Mouse (Mus musculus): ENCODE measurements around the gene Ldlrad1. TPM values are rescaled to one million over a fixed set of nuclear protein-coding genes. Genes with fewer than 3 reads are reported as not detected.

Ldlrad1 gene
- under 1 TPM in 1 of 4 experiments, not detected in 3; 0.32 TPM for total RNA-seq (2022)

DNA sequence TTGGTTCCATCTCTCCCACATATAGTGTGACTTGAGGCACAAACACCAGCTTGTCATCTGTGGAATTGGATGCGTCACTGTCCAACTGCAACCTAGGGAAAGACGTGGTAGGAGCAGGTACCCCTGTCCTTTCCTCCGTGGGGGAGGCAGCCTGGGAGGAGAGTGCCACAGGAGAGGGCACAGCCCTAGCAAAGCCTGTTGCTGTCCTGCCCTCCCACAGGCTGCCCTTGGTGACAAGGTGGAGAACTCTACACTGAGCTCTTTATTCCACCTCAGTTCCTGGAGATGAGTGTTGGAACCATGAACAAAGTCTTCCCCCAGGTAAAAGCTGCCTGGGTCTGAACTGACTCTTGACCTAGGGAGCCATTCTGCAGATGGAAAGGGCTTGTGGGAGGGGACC lies at the start of gene Ldlrad1:
Gene Ldlrad1 (plus strand): TSS at position 301 of the 400 bp plus-strand sequence.
- no peak for DNase-seq (ENCODE audit: low spot score in 2 of 2)

GRCm38 (mm10) chr4:107160181-107160580 lies 48.8 kb upstream of the Ldlrad1 start:
- no peak for DNase-seq (ENCODE audit: low spot score in 2 of 2)

DNA sequence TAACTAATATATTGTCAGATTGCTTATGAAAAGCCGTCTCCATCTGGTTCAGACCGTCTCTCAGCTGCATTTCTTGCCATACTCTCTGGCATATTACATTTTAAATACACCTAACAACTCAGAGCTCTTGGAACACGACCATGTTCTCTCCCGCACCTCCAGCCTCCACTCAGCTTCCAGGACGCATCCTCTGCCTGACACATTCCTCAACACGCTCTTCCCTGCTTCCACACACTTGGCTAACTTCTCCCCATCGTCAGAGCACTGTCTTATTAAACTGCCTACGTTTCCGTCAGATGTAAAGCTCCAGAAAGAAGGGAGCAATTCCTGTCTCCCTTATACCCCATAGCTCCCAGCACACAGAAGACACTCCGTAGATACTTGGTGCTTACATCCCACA lies 45.6 kb upstream of the Ldlrad1 start:
- peak in 1 of 2 experiments; percentile 75 for DNase-seq (ENCODE audit: low spot score in 2 of 2)

- peak in 1 of 2 experiments; percentile 43 for DNase-seq (ENCODE audit: low spot score in 2 of 2)
Measured at GRCm38 (mm10) chr4:107163756-107164587, 45.0 kb upstream of the Ldlrad1 start.

- DNase-seq (ENCODE audit: low spot score in 2 of 2) = no peak
Measured at GRCm38 (mm10) chr4:107166700-107167099, 42.3 kb upstream of the Ldlrad1 start.

- no peak for DNase-seq (ENCODE audit: low spot score in 2 of 2)
Measured at GRCm38 (mm10) chr4:107167798-107168197, 41.2 kb upstream of the Ldlrad1 start.

DNA sequence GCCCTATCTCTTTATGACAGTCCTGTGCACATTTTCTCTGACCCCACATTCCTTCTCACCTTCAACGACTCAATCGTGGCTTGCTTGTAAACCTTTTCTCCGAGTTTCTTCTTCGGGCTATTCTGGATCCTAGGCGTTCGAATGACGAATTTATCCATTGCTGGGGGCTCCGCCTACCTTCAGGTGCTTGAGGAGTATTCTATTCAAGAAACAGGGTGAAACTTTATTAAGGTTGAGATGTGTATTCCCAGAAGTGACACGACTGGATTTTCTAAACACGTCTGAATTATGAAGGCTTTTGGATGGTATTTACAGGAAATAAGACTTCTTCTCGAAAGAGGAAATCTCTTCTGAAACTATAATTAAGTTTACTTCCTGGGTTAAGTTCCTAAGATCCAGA lies 31.5 kb upstream of the Ldlrad1 start:
- no peak for DNase-seq (ENCODE audit: low spot score in 2 of 2)

GRCm38 (mm10) chr4:107178182-107178829 lies 30.7 kb upstream of the Ldlrad1 start, which contains the start of gene Tmem59:
TSS of gene Tmem59 (plus strand) at chr4:107178399.
- DNase-seq (ENCODE audit: low spot score in 2 of 2) = peak; percentile 89 to 95

DNA sequence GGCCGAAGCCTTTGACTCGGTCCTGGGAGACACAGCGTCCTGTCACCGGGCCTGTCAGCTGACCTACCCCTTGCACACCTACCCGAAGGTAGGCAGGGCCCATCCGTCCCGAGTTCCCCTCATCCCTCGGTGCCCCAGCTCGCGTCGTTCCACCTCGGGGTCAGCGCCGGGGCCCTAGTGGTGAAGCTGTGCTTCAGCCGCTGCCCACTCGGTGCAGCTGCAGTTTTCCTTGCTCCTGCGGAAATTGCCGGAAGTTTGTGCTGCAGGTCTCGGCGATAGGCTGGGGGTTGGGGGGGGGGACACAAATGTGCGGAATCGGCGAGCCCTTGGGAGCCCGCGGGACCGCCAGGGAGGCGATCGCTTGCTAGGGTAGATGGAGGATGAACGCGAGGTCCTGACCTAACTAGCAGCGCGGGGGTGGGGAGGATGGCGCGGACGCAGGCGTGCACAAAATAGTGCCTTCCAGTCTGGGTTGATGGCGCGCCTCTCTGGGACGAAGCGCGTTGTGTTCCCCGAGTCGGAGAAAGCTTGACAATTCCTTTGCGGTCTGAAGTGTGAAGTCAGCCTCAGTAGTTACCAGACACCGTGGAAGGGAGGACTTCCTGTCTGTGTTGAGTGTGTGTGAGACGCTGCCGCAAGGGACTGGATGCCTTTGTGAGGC lies 30.0 kb upstream of the Ldlrad1 start, which contains the start of gene Tceanc2:
Gene Tceanc2 (minus strand): TSS at position 287 of the 661 bp plus-strand sequence.
- DNase-seq (ENCODE audit: low spot score in 2 of 2) = peak; percentile 21 to 31

- DNase-seq (ENCODE audit: low spot score in 2 of 2) = no peak
Measured at GRCm38 (mm10) chr4:107179561-107179960, 29.4 kb upstream of the Ldlrad1 start.

DNA sequence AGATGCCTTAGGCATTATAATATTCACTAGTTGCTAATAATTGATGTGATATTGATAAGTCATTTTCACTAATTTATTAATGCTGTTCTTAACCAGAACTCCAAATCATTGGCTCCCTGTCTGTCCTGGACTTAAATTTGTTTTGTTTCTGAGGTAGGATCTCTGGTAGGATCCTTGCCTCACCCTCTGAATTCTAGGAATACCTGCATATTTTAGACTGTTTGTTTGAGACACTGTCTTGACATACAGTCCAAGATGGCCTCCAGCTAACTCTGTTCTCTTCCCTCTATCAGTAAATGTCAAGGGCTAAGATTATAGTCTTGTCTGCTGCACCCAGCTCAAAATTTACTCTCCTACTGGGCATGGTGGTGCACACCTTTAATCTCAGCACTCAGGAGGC lies 28.2 kb upstream of the Ldlrad1 start:
- DNase-seq (ENCODE audit: low spot score in 2 of 2) = no peak

DNA sequence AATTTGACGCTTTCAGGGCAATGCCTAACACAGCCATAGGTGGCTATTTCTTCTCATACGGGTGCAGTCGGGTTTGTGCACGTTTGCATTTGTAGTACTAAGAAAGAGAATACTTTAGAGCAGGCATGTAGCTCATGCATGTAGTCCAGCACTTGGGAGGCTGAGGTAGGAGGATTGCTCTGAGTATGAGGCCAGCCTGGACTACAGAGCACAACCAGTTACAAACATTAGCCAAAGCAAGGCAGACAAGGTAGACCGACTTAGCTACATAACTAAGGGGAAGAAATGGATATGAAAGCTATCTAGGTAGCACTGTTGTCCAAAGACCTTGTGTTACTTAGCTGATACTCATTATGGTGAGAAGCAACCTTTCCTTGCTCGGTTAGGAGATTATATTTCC lies 27.1 kb upstream of the Ldlrad1 start:
- no peak for DNase-seq (ENCODE audit: low spot score in 2 of 2)

GRCm38 (mm10) chr4:107182796-107183195 lies 26.2 kb upstream of the Ldlrad1 start:
- no peak for DNase-seq (ENCODE audit: low spot score in 2 of 2)

- DNase-seq (ENCODE audit: low spot score in 2 of 2) = no peak
Measured at GRCm38 (mm10) chr4:107183203-107183602, 25.8 kb upstream of the Ldlrad1 start.

DNA sequence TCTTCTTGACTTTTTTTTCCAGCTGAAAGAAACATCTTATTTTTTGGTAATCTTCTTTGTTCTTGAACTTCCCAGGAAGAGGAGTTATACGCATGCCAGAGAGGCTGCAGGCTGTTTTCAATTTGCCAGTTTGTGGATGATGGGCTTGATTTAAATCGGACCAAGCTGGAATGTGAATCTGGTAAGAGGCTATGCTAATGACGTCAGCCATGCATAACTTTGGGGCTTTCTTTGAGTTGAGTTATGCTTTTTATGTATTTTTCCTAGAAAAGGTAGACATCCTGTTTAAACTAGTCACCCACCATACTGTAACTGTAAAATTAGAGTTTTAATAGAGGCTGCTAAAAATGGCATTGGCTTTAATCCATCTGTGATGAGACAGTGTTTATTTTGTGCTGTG lies 23.3 kb upstream of the Ldlrad1 start:
- DNase-seq (ENCODE audit: low spot score in 2 of 2) = no peak

GRCm38 (mm10) chr4:107193841-107194240 lies 15.1 kb upstream of the Ldlrad1 start:
- DNase-seq (ENCODE audit: low spot score in 2 of 2) = no peak

DNA sequence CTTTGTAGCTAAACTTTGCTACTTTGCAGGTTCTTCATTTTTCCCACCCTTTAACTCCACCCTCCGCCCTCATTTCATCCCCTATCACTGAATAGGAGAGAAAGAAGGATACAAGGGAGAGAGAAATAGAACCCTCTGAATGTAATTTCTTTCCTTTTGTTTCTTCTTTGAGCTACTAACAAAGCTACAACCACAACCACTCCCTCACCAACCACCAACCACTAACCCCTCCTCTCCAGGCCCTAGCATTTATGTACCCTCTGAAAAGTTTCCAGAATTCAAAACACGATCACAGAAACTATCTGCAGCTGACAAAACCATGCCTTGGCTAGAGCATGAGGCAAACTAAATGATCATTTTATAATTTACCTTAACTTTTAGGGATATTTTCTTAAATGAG lies 12.5 kb upstream of the Ldlrad1 start:
- DNase-seq (ENCODE audit: low spot score in 2 of 2) = no peak

DNA sequence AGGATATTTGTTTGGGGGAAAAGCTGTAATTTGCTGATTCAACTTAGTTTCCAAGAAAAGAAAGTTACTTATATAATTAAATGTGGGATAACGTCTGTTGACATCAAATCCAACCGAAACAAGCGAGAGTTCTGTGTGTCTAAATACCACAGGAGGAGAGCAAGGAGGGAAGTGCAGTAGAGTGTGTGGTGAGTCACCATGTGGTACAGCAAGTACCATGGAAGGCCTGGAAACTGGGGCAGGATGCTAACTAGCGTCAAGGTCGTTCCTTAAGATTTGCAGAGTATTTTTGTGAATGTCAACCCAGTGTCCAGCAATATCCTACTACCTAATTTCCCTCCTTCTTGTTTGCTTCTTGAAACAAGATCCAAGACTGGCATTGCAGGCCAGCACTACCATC lies 10.9 kb upstream of the Ldlrad1 start:
- no peak for DNase-seq (ENCODE audit: low spot score in 2 of 2)

DNA sequence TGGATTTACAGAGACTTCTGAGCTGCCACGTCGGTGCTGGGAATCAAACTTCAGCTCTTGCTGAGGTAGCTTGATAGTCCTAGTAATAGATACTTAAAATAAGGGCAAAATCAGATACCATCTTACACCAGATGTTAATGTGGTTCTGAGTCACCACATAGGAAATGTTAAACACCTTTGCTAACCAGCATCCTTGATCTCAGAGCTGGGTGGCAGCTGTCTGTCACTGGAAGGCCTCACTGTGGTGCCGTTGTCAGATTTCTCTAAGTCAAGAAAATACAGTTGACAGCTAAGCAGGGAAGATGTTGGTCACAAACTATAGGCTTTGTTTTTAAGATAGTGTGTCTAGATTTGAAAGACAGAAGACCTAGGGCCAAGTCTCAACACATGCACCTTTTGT lies 7.2 kb upstream of the Ldlrad1 start:
- no peak for DNase-seq (ENCODE audit: low spot score in 2 of 2)

GRCm38 (mm10) chr4:107203001-107203400 lies 6.0 kb upstream of the Ldlrad1 start:
- DNase-seq (ENCODE audit: low spot score in 2 of 2) = no peak

GRCm38 (mm10) chr4:107207016-107207415 lies 2.0 kb upstream of the Ldlrad1 start:
- no peak for DNase-seq (ENCODE audit: low spot score in 2 of 2)

DNA sequence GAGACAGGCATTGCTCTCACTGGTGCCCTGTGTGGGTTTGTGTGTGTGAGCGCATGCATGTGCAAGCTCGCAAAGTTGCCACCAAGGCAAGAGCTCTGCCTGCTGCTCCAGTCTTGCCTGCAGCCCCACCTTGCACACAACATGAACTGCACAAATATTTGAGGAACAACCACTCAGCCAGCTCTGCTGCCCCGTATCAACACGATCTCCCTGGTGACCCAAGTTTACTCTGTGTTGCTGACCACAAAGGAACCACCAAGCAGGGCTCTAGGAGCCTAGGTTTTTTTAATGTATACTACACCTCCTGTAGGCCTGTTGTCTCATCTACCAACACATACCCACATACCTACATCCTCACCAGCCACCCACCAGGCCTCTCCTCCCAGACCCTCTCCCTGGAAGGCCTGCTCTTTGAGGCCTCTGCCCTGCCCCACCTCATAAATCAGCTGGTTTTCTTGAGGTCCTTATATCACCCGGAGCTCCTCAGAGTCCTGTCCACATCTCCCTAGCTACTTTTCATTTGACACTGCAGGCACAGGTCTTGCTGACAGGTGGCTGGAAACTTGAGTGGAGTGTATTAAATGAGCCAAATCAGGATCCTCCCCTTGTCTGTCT lies 1.6 kb downstream of the Ldlrad1 start:
- no peak for DNase-seq (ENCODE audit: low spot score in 2 of 2)
